Mouse (Mus musculus): Measurements from ENCODE around the gene Asb14.

- TF ChIP-seq CTCF (IDR thresholded peaks at IDR 0.05; ENCODE audit: extremely low read depth, insufficient read depth, insufficient read length, insufficient replicate concordance) (no peak), POLR2A (IDR thresholded peaks at IDR 0.05; ENCODE audit: low read depth, low read length) (no peak)
Measured at GRCm38 (mm10) chr14:26858364-26858763, 36.0 kb upstream of the Asb14 start.

Data from spleen, adult 2 months (tissue).